ENCODE assay signal across 1 mouse cellular context in the genomic region with DNA sequence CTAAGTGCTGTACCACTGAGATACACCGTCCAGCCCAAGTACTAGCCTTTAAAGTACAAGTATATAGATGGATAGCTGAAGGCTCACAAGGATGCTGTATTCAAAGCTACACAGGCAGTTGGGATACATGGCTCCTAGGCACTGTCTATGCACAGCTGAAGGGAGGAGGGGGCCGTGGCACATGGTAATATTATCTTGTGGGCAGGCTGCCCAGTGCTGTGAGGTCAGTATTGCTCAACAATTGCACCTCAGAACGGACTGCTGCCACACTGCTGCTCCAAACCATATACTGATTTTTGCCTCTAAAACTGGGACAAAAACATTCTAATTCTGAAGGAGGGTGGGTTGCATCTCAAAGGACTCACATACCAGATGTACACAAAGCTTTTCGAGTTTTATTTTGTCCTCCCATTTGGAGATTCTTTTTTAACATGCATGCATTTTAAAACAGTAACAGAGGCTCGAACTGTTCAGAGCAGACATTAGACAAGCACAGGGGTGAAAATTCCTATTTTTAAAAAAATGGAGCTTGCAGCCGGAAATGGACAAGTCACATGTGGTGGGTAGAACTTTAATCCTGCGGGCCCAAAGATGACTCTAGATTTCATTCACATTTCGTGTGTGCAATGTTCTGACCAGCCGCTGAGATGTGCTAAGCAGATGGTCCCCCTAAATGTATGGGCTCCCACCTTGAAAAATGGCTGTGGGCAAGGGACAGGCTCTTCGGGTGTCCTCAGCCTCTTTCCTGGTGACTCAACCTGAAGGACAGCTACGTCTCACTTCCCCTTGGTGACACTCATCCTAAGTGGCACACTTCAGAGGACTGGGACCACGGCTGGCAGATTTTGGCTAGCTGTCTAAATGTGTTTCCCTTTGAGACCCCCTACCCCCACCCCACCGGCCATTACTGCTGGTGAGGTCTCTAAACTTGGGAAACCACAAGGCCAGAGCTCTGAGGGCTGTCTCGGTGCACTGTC.
TF ChIP-seq lines count a peak whose summit lies in the region.

No protein-coding gene starts in this region.

TF ChIP-seq in MEL, 35 proteins besides CTCF, POLR2A, EP300 and RAD21:
- TF ChIP-seq HCFC1 (IDR thresholded peaks at IDR 0.05; ENCODE audit: low read depth, low read length) (no peak), POLR2AphosphoS5 (IDR thresholded peaks at IDR 0.05; ENCODE audit: borderline replicate concordance, low read depth, low read length) (no peak), MXI1 (IDR thresholded peaks at IDR 0.05; ENCODE audit: low read depth, low read length) (0 out of 2 replicates have a peak, but pooled peaks have one; percentile 12), MYC (IDR thresholded peaks at IDR 0.05; ENCODE audit: low read depth, low read length) (0 out of 2 replicates have a peak, but pooled peaks have one; percentile 7)
